In the genomic region with DNA sequence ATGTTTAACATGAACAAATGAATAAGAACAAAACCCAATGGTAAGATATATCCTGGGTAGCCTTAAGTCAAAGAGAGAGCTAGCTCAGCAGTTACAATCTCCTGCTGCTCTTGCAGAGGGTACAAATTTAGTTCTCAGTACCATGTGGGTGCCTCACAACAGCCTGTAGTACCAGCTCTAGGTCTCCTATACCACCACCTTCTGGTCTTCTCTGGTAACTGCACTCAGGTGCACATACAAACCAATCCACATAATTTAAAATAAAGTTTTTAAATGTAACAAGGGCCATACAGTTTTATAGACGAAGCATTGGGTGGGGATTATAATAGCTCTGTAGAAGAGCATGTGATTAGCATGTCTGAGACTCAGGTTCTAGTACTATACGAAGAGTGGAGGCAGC, we compare ENCODE assay signal across 13 mouse cellular contexts. TPM values are rescaled to one million over a fixed set of nuclear protein-coding genes. Genes with fewer than 3 reads are reported as not detected.
DNase-seq lines count a peak whose midpoint lies in the region; ATAC-seq and TF ChIP-seq lines count a peak whose summit lies in the region.
"Had no signal": no experiment of that assay in that cellular context is flagged by ENCODE, and none has a peak within 500 bp of the region (broad histone marks: within the 10 kb centered on the region; RNA-seq: fewer than 3 reads in every experiment).

No protein-coding gene starts in this region.

- peak; percentile 64 for TF ChIP-seq CTCF in intestine, postnatal 0 days (IDR thresholded peaks at IDR 0.05; ENCODE audit: low read depth)
- TF ChIP-seq CTCF in stomach, postnatal 0 days (IDR thresholded peaks at IDR 0.05; ENCODE audit: low read depth): peak; percentile 68

- no peaks in the 10 kb centered on the region for H3K27me3 ChIP-seq in intestine, postnatal 0 days (replicated peaks; ENCODE audit: control insufficient read depth, insufficient read depth, low read length)
- H3K27me3 ChIP-seq in intestine, embryonic 15.5 days (replicated peaks): no peaks in the 10 kb centered on the region
- H3K27me3 ChIP-seq in stomach, postnatal 0 days (ENCODE audit: control insufficient read depth, insufficient read depth, low read length): no peaks in the 10 kb centered on the region
- no peaks in the 10 kb centered on the region for H3K27me3 ChIP-seq in hindbrain, embryonic 14.5 days (ENCODE audit: control insufficient read depth, insufficient read depth, low read length)
- H3K27me3 ChIP-seq: hindbrain, embryonic 15.5 days; limb, embryonic 13.5 days had no signal

- no peak overlapping the region for H3K4me3 ChIP-seq in intestine, postnatal 0 days (ENCODE audit: low read depth, low read length)
- no peak overlapping the region for H3K4me3 ChIP-seq in intestine, embryonic 15.5 days (replicated peaks)
- H3K4me3 ChIP-seq in stomach, postnatal 0 days (ENCODE audit: low read depth, low read length): no peak overlapping the region
- no peak overlapping the region for H3K4me3 ChIP-seq in hindbrain, embryonic 14.5 days (replicated peaks; ENCODE audit: low read length)
- H3K4me3 ChIP-seq: heart, embryonic 10.5 days; hindbrain, embryonic 15.5 days; limb, embryonic 13.5 days had no signal

- WGBS in intestine, postnatal 0 days: 92% methylated on average over 2 of the region's 2 CpGs
- 88% methylated on average over 2 of the region's 2 CpGs for WGBS in intestine, embryonic 15.5 days
- WGBS in stomach, postnatal 0 days: 95% methylated on average over 2 of the region's 2 CpGs
- WGBS in hindbrain, embryonic 14.5 days: 67% methylated on average over 2 of the region's 2 CpGs

- H3K27ac ChIP-seq in intestine, postnatal 0 days (ENCODE audit: low read depth, low read length): no peak overlapping the region
- no peak overlapping the region for H3K27ac ChIP-seq in intestine, embryonic 15.5 days
- H3K27ac ChIP-seq in stomach, postnatal 0 days (replicated peaks): no peak overlapping the region
- no peak overlapping the region for H3K27ac ChIP-seq in hindbrain, embryonic 14.5 days
- H3K27ac ChIP-seq: heart, embryonic 10.5 days; hindbrain, embryonic 15.5 days had no signal

- no peak overlapping the region for H3K4me2 ChIP-seq in intestine, postnatal 0 days (replicated peaks; ENCODE audit: low read depth)
- H3K4me2 ChIP-seq in intestine, embryonic 15.5 days (replicated peaks): no peak overlapping the region
- H3K4me2 ChIP-seq in stomach, postnatal 0 days (replicated peaks; ENCODE audit: low read depth): no peak overlapping the region
- H3K4me2 ChIP-seq in hindbrain, embryonic 14.5 days (replicated peaks): no peak overlapping the region
- H3K4me2 ChIP-seq: hindbrain, embryonic 15.5 days had no signal

- peak; percentile 21 for DNase-seq in thymus, postnatal 0 days (ENCODE audit: low spot score)
- no peak for DNase-seq in thymus, postnatal 36 days
- peak; percentile 65 for DNase-seq in ZHBTc4 (ENCODE audit: low read depth, low spot score)
- DNase-seq in stomach, postnatal 0 days (ENCODE audit: low spot score): no peak
- DNase-seq in T-cell, adult 2 months (ENCODE audit: low spot score): no peak
- DNase-seq in hindbrain, embryonic 14.5 days (ENCODE audit: low spot score): no peak
- DNase-seq: cerebellum, adult 11 months had no signal

- no peak for ATAC-seq in intestine, postnatal 0 days
- no peak for ATAC-seq in intestine, embryonic 15.5 days
- no peak for ATAC-seq in stomach, postnatal 0 days (ENCODE audit: low FRiP score, low TSS enrichment)
- no peak for ATAC-seq in hindbrain, embryonic 14.5 days (ENCODE audit: low FRiP score)
- ATAC-seq: activated CD4-positive, CD25-positive, alpha-beta regulatory T cell, adult 4 months had no signal

- H3K4me1 ChIP-seq in intestine, postnatal 0 days (replicated peaks; ENCODE audit: control insufficient read depth, insufficient read depth, low read length): 0 out of 2 replicates have a peak, but pooled peaks cover 4% of the 10 kb centered on the region
- H3K4me1 ChIP-seq in intestine, embryonic 15.5 days (replicated peaks): peaks cover 6% of the 10 kb centered on the region; the same call in 1 of the 2 replicates
- peaks cover 2% of the 10 kb centered on the region; the same call in 1 of the 2 replicates for H3K4me1 ChIP-seq in stomach, postnatal 0 days (replicated peaks; ENCODE audit: control insufficient read depth, insufficient read depth)
- H3K4me1 ChIP-seq in hindbrain, embryonic 14.5 days (replicated peaks; ENCODE audit: control insufficient read depth, insufficient read depth, low read length): peaks cover 20% of the 10 kb centered on the region

- no peak overlapping the region for H3K9ac ChIP-seq in intestine, postnatal 0 days (ENCODE audit: low read depth, low read length)
- H3K9ac ChIP-seq in intestine, embryonic 15.5 days: no peak overlapping the region
- H3K9ac ChIP-seq in stomach, postnatal 0 days (ENCODE audit: low read length): no peak overlapping the region
- no peak overlapping the region for H3K9ac ChIP-seq in hindbrain, embryonic 14.5 days
- H3K9ac ChIP-seq: hindbrain, embryonic 15.5 days; limb, embryonic 13.5 days had no signal

- no peaks in the 10 kb centered on the region for H3K9me3 ChIP-seq in intestine, postnatal 0 days (ENCODE audit: control insufficient read depth)
- H3K9me3 ChIP-seq in intestine, embryonic 15.5 days: no peaks in the 10 kb centered on the region
- H3K9me3 ChIP-seq in stomach, postnatal 0 days (ENCODE audit: control insufficient read depth, low read length): no peaks in the 10 kb centered on the region
- H3K9me3 ChIP-seq in hindbrain, embryonic 14.5 days (ENCODE audit: control insufficient read depth, low read length): no peaks in the 10 kb centered on the region
- H3K9me3 ChIP-seq: heart, embryonic 10.5 days; hindbrain, embryonic 15.5 days had no signal

- no peak for TF ChIP-seq EP300 in stomach, postnatal 0 days (optimal IDR thresholded peaks at IDR 0.05)

- H3K36me3 ChIP-seq in intestine, postnatal 0 days (ENCODE audit: control insufficient read depth, insufficient read depth): no peaks in the 10 kb centered on the region
- H3K36me3 ChIP-seq in intestine, embryonic 15.5 days: no peaks in the 10 kb centered on the region
- H3K36me3 ChIP-seq in stomach, postnatal 0 days (ENCODE audit: control insufficient read depth, insufficient read depth, low read length): no peaks in the 10 kb centered on the region
- no peaks in the 10 kb centered on the region for H3K36me3 ChIP-seq in hindbrain, embryonic 14.5 days (replicated peaks; ENCODE audit: control insufficient read depth, insufficient read depth)
- H3K36me3 ChIP-seq: heart, embryonic 10.5 days; hindbrain, embryonic 15.5 days; limb, embryonic 13.5 days had no signal

RNA-seq across cellular contexts. Expression of a gene that starts 2.3 kb away (rescaled TPM):
- 14.0 and 14.5 TPM in 2 replicates for polyA plus RNA-seq in intestine, postnatal 0 days (2015; fragmentation: Nextera tagmentation; extraction: Ambion mirVana)
- 38.2 and 39.6 TPM in 2 replicates for polyA plus RNA-seq in intestine, embryonic 15.5 days (2015; fragmentation: Nextera tagmentation; extraction: Ambion mirVana)
- polyA plus RNA-seq in thymus, postnatal 0 days (2015; fragmentation: Nextera tagmentation; extraction: Ambion mirVana): 2.0 and 2.5 TPM in 2 replicates
- polyA plus RNA-seq in stomach, postnatal 0 days (2015; fragmentation: Nextera tagmentation; extraction: Ambion mirVana): 52.3 and 52.7 TPM in 2 replicates
- polyA plus RNA-seq in hindbrain, embryonic 14.5 days (2014; fragmentation: Nextera tagmentation; extraction: Ambion mirVana): 42.6 and 46.5 TPM in 2 replicates

Comparison
In these comparisons a context has a peak if more than half of its experiments do, and no peak if none do; other contexts are left out.
1. DNase-seq: peak in thymus, postnatal 0 days (single experiment) and ZHBTc4 (single experiment); none in thymus, postnatal 36 days (0 of 2), stomach, postnatal 0 days (single experiment), T-cell, adult 2 months (single experiment) and hindbrain, embryonic 14.5 days (single experiment).